Mouse (Mus musculus): ENCODE measurements around the gene Il22ra2. TPM values are rescaled to one million over a fixed set of nuclear protein-coding genes. Genes with fewer than 3 reads are reported as not detected.
A peak's percentile ranks its signal among the peaks of the same experiment; 100 is the strongest.

Il22ra2 gene
- total RNA-seq (2021): not detected

GRCm38 (mm10) chr10:19621408-19622048 lies at the start of gene Il22ra2:
Gene Il22ra2, plus strand, starts transcription at chr10:19621998.
- no peak for DNase-seq (ENCODE audit: low spot score)
- intact Hi-C loops (cut with DNase I): loop anchor here (5.0 kb wide), 1 partner anchor 71 kb away; no protein-coding TSS in a partner anchor

GRCm38 (mm10) chr10:19577571-19577970 lies 44.2 kb upstream of the Il22ra2 start:
- no peak for DNase-seq (ENCODE audit: low spot score)
- intact Hi-C loops (cut with DNase I): no loop called here

- no peak for DNase-seq (ENCODE audit: low spot score)
- intact Hi-C loops (cut with DNase I): no loop called here
These were observed 43.8 kb upstream of the Il22ra2 start for GRCm38 (mm10) chr10:19578001-19578400.

GRCm38 (mm10) chr10:19578409-19578986 lies 43.3 kb upstream of the Il22ra2 start:
- intact Hi-C loops (cut with DNase I): no loop called here
- no peak for DNase-seq (ENCODE audit: low spot score)

GRCm38 (mm10) chr10:19580660-19581059 lies 41.1 kb upstream of the Il22ra2 start:
- intact Hi-C loops (cut with DNase I): no loop called here
- no peak for DNase-seq (ENCODE audit: low spot score)

- DNase-seq (ENCODE audit: low spot score): no peak
- intact Hi-C loops (cut with DNase I): loop anchor here (2.0 kb wide), 1 partner anchor 19 kb away; no protein-coding TSS in a partner anchor
These were observed 39.8 kb upstream of the Il22ra2 start for GRCm38 (mm10) chr10:19581844-19582582.

- intact Hi-C loops (cut with DNase I): loop anchor here (2.0 kb wide), 1 partner anchor 20 kb away; no protein-coding TSS in a partner anchor
- DNase-seq (ENCODE audit: low spot score): no peak
These were observed 38.9 kb upstream of the Il22ra2 start for GRCm38 (mm10) chr10:19582806-19583430.

GRCm38 (mm10) chr10:19584064-19584463 lies 37.7 kb upstream of the Il22ra2 start:
- DNase-seq (ENCODE audit: low spot score): peak; percentile 26
- intact Hi-C loops (cut with DNase I): no loop called here

- intact Hi-C loops (cut with DNase I): no loop called here
These were observed 37.0 kb upstream of the Il22ra2 start for GRCm38 (mm10) chr10:19584846-19585245.

GRCm38 (mm10) chr10:19585860-19586259 lies 35.9 kb upstream of the Il22ra2 start:
- intact Hi-C loops (cut with DNase I): no loop called here
- DNase-seq (ENCODE audit: low spot score): no peak

More at GRCm38 (mm10) chr10:19584846-19585245, 37.0 kb upstream of the Il22ra2 start:
- DNase-seq (ENCODE audit: low spot score): no peak

- no peak for DNase-seq (ENCODE audit: low spot score)
- intact Hi-C loops (cut with DNase I): no loop called here
These were observed 34.5 kb upstream of the Il22ra2 start for GRCm38 (mm10) chr10:19587281-19587680.

GRCm38 (mm10) chr10:19589626-19590025 lies 32.2 kb upstream of the Il22ra2 start:
- intact Hi-C loops (cut with DNase I): loop anchor here (10.0 kb wide), 1 partner anchor 515 kb away; no protein-coding TSS in a partner anchor
- DNase-seq (ENCODE audit: low spot score): no peak

GRCm38 (mm10) chr10:19591286-19591640 lies 30.5 kb upstream of the Il22ra2 start:
- DNase-seq (ENCODE audit: low spot score): no peak
- intact Hi-C loops (cut with DNase I): loop anchor here (10.0 kb wide), 1 partner anchor 514 kb away; no protein-coding TSS in a partner anchor

- intact Hi-C loops (cut with DNase I): loop anchor here (10.0 kb wide), 1 partner anchor 513 kb away; no protein-coding TSS in a partner anchor
- peak; percentile 100 for DNase-seq (ENCODE audit: low spot score)
These were observed 30.0 kb upstream of the Il22ra2 start, which contains the start of gene Ifngr1 for GRCm38 (mm10) chr10:19591641-19592441. Gene Ifngr1, plus strand, starts transcription at chr10:19591949.

- DNase-seq (ENCODE audit: low spot score): no peak
- intact Hi-C loops (cut with DNase I): loop anchor here (10.0 kb wide), 1 partner anchor 512 kb away; no protein-coding TSS in a partner anchor
These were observed 29.2 kb upstream of the Il22ra2 start for GRCm38 (mm10) chr10:19592556-19592955.

- no peak for DNase-seq (ENCODE audit: low spot score)
- intact Hi-C loops (cut with DNase I): loop anchor here (10.0 kb wide), 1 partner anchor 512 kb away; no protein-coding TSS in a partner anchor
These were observed 28.5 kb upstream of the Il22ra2 start for GRCm38 (mm10) chr10:19593296-19593695.

- DNase-seq (ENCODE audit: low spot score): no peak
- intact Hi-C loops (cut with DNase I): loop anchor here (10.0 kb wide), 1 partner anchor 510 kb away; no protein-coding TSS in a partner anchor
These were observed 27.4 kb upstream of the Il22ra2 start for GRCm38 (mm10) chr10:19594201-19594905.

GRCm38 (mm10) chr10:19596866-19597265 lies 24.9 kb upstream of the Il22ra2 start:
- intact Hi-C loops (cut with DNase I): loop anchor here (5.0 to 10.0 kb wide), 2 partner anchors 105 to 508 kb away; no protein-coding TSS in a partner anchor
- no peak for DNase-seq (ENCODE audit: low spot score)

Data from heart, postnatal 25 days (tissue).